Mouse (Mus musculus): ENCODE results near the gene Angptl4. TPM values are rescaled to one million over a fixed set of nuclear protein-coding genes. Genes with fewer than 3 reads are reported as not detected.

The Angptl4 gene
- polyA plus RNA-seq, 1 experiment from 2014 or later, result 33.5 TPM

GRCm38 (mm10) chr17:33780431-33780830 lies 1.2 kb downstream of the Angptl4 start:
- Histone ChIP-seq H3K9me3 (ENCODE audit: control insufficient read depth) (no peaks in the 10 kb centered on the region), H3K4me1 (replicated peaks; ENCODE audit: control insufficient read depth, insufficient read depth, low read length) (peaks cover 18% of the 10 kb centered on the region), H3K4me3 (ENCODE audit: low read depth, low read length) (peak overlapping the region; percentile 44), H3K27ac (ENCODE audit: low read depth, low read length) (0 out of 2 replicates have a peak overlapping the region, but pooled peaks have one; percentile 69), H3K9ac (ENCODE audit: low read depth, low read length) (peak overlapping the region; percentile 32; the same call in 1 of the 2 replicates), H3K27me3 (replicated peaks; ENCODE audit: control insufficient read depth, insufficient read depth, low read length) (no peaks in the 10 kb centered on the region), H3K4me2 (replicated peaks; ENCODE audit: low read depth) (peak overlapping the region; percentile 82), H3K36me3 (ENCODE audit: control insufficient read depth, insufficient read depth) (peaks cover 22% of the 10 kb centered on the region; the same call in 1 of the 2 replicates)
- ATAC-seq, result no peak
- WGBS, result 73% methylated on average over 5 of the region's 5 CpGs
- TF ChIP-seq CTCF (IDR thresholded peaks at IDR 0.05; ENCODE audit: low read depth), result no peak

GRCm38 (mm10) chr17:33779967-33780295 lies 1.7 kb downstream of the Angptl4 start:
- WGBS, result 68% methylated on average over 5 of the region's 5 CpGs
- no peaks in the 10 kb centered on the region for H3K27me3 ChIP-seq (replicated peaks; ENCODE audit: control insufficient read depth, insufficient read depth, low read length)
- no peak for TF ChIP-seq CTCF (IDR thresholded peaks at IDR 0.05; ENCODE audit: low read depth)
- H3K9me3 ChIP-seq (ENCODE audit: control insufficient read depth), result no peaks in the 10 kb centered on the region
- peak overlapping the region; percentile 19; the same call in 1 of the 2 replicates for H3K4me3 ChIP-seq (ENCODE audit: low read depth, low read length)
- peaks cover 18% of the 10 kb centered on the region for H3K4me1 ChIP-seq (replicated peaks; ENCODE audit: control insufficient read depth, insufficient read depth, low read length)
- H3K4me2 ChIP-seq (replicated peaks; ENCODE audit: low read depth), result peak overlapping the region; percentile 82
- peak overlapping the region; percentile 69; the same call in 1 of the 2 replicates for H3K27ac ChIP-seq (ENCODE audit: low read depth, low read length)
- H3K36me3 ChIP-seq (ENCODE audit: control insufficient read depth, insufficient read depth), result peaks cover 22% of the 10 kb centered on the region; the same call in 1 of the 2 replicates
- H3K9ac ChIP-seq (ENCODE audit: low read depth, low read length), result no peak overlapping the region
- no peak for ATAC-seq

GRCm38 (mm10) chr17:33779271-33779966 lies 2.2 kb downstream of the Angptl4 start:
- Histone ChIP-seq H3K9ac (ENCODE audit: low read depth, low read length) (no peak overlapping the region), H3K9me3 (ENCODE audit: control insufficient read depth) (no peaks in the 10 kb centered on the region), H3K4me3 (ENCODE audit: low read depth, low read length) (peak overlapping the region; percentile 19; the same call in 1 of the 2 replicates), H3K36me3 (ENCODE audit: control insufficient read depth, insufficient read depth) (peaks cover 22% of the 10 kb centered on the region; the same call in 1 of the 2 replicates), H3K27ac (ENCODE audit: low read depth, low read length) (peak overlapping the region; percentile 69), H3K27me3 (replicated peaks; ENCODE audit: control insufficient read depth, insufficient read depth, low read length) (no peaks in the 10 kb centered on the region), H3K4me2 (replicated peaks; ENCODE audit: low read depth) (peak overlapping the region; percentile 82), H3K4me1 (replicated peaks; ENCODE audit: control insufficient read depth, insufficient read depth, low read length) (peaks cover 18% of the 10 kb centered on the region)
- ATAC-seq, result peak; percentile 65
- no peak for TF ChIP-seq CTCF (IDR thresholded peaks at IDR 0.05; ENCODE audit: low read depth)
- 45% methylated on average over 9 of the region's 9 CpGs for WGBS

GRCm38 (mm10) chr17:33775287-33775686 lies 6.3 kb downstream of the Angptl4 start:
- Histone ChIP-seq H3K27me3 (replicated peaks; ENCODE audit: control insufficient read depth, insufficient read depth, low read length) (no peaks in the 10 kb centered on the region), H3K9ac (ENCODE audit: low read depth, low read length) (no peak overlapping the region), H3K27ac (ENCODE audit: low read depth, low read length) (peak overlapping the region; percentile 41; the same call in 1 of the 2 replicates), H3K4me2 (replicated peaks; ENCODE audit: low read depth) (no peak overlapping the region), H3K9me3 (ENCODE audit: control insufficient read depth) (no peaks in the 10 kb centered on the region), H3K4me3 (ENCODE audit: low read depth, low read length) (no peak overlapping the region), H3K4me1 (replicated peaks; ENCODE audit: control insufficient read depth, insufficient read depth, low read length) (peaks cover 2% of the 10 kb centered on the region), H3K36me3 (ENCODE audit: control insufficient read depth, insufficient read depth) (peaks cover 22% of the 10 kb centered on the region; the same call in 1 of the 2 replicates)
- ATAC-seq, result no peak
- TF ChIP-seq CTCF (IDR thresholded peaks at IDR 0.05; ENCODE audit: low read depth), result no peak
- WGBS, result 96% methylated on average over 4 of the region's 4 CpGs

- no peak for ATAC-seq
- H3K36me3 ChIP-seq (ENCODE audit: control insufficient read depth, insufficient read depth), result peaks cover 22% of the 10 kb centered on the region; the same call in 1 of the 2 replicates
- no peak for TF ChIP-seq CTCF (IDR thresholded peaks at IDR 0.05; ENCODE audit: low read depth)
- H3K4me1 ChIP-seq (replicated peaks; ENCODE audit: control insufficient read depth, insufficient read depth, low read length), result no peaks in the 10 kb centered on the region; the same call in 1 of the 2 replicates
- H3K27me3 ChIP-seq (replicated peaks; ENCODE audit: control insufficient read depth, insufficient read depth, low read length), result no peaks in the 10 kb centered on the region
- H3K4me2 ChIP-seq (replicated peaks; ENCODE audit: low read depth), result no peak overlapping the region
- no peak overlapping the region for H3K4me3 ChIP-seq (ENCODE audit: low read depth, low read length)
- WGBS, result 76% methylated on average over 8 of the region's 8 CpGs
- no peaks in the 10 kb centered on the region for H3K9me3 ChIP-seq (ENCODE audit: control insufficient read depth)
- no peak overlapping the region for H3K9ac ChIP-seq (ENCODE audit: low read depth, low read length)
- H3K27ac ChIP-seq (ENCODE audit: low read depth, low read length), result peak overlapping the region; percentile 41; the same call in 1 of the 2 replicates
Observed at GRCm38 (mm10) chr17:33774573-33775155, 7.0 kb downstream of the Angptl4 start.

GRCm38 (mm10) chr17:33773871-33774572 lies 7.6 kb downstream of the Angptl4 start:
- H3K4me3 ChIP-seq (ENCODE audit: low read depth, low read length), result no peak overlapping the region
- ATAC-seq, result no peak
- H3K27ac ChIP-seq (ENCODE audit: low read depth, low read length), result no peak overlapping the region
- no peak for TF ChIP-seq CTCF (IDR thresholded peaks at IDR 0.05; ENCODE audit: low read depth)
- WGBS, result 83% methylated on average over 6 of the region's 6 CpGs
- H3K9me3 ChIP-seq (ENCODE audit: control insufficient read depth), result no peaks in the 10 kb centered on the region
- no peaks in the 10 kb centered on the region; the same call in 1 of the 2 replicates for H3K4me1 ChIP-seq (replicated peaks; ENCODE audit: control insufficient read depth, insufficient read depth, low read length)
- H3K4me2 ChIP-seq (replicated peaks; ENCODE audit: low read depth), result no peak overlapping the region
- no peaks in the 10 kb centered on the region for H3K27me3 ChIP-seq (replicated peaks; ENCODE audit: control insufficient read depth, insufficient read depth, low read length)
- H3K36me3 ChIP-seq (ENCODE audit: control insufficient read depth, insufficient read depth), result peaks cover 22% of the 10 kb centered on the region; the same call in 1 of the 2 replicates
- H3K9ac ChIP-seq (ENCODE audit: low read depth, low read length), result no peak overlapping the region
